Mouse (Mus musculus): ENCODE results near the gene Fyn.

- TF ChIP-seq POLR2A (IDR thresholded peaks at IDR 0.05; ENCODE audit: borderline replicate concordance, extremely low read depth, low read depth, low read length) (no peak), CTCF (IDR thresholded peaks at IDR 0.05; ENCODE audit: insufficient read depth, low read length) (no peak)
Observed at GRCm38 (mm10) chr10:39479361-39479760, 110.7 kb downstream of the Fyn start.

Measured in lung, adult 2 months (tissue).